Mouse (Mus musculus) myocyte (in vitro differentiated cells): ENCODE measurements around the gene Ets1. TPM values are rescaled to one million over a fixed set of nuclear protein-coding genes. Genes with fewer than 3 reads are reported as not detected.

Experiments
- H3K27me3 ChIP-seq: one replicate; pipeline ENCODE4 v1.6.1; 2011; ENCODE audit not compliant: control insufficient read depth, insufficient read depth, insufficient read length
- H3K36me3 ChIP-seq: one replicate; pipeline ENCODE4 v1.6.1; 2011; ENCODE audit not compliant: control insufficient read depth, insufficient read depth
- H3K4me2 ChIP-seq: one replicate; pipeline ENCODE4 v1.6.1; 2011; ENCODE audit warnings: low read depth, control low read depth
- H3K4me3 ChIP-seq: one replicate; pipeline ENCODE4 v1.5.1; 2011; ENCODE audit warnings: mild to moderate bottlenecking, control low read depth, moderate library complexity
- H3K79me2 ChIP-seq: one replicate; pipeline ENCODE4 v1.6.1; 2011; ENCODE audit not compliant: control insufficient read depth, insufficient read depth
- H3ac ChIP-seq: one replicate; pipeline ENCODE4 v1.6.1; 2011; ENCODE audit not compliant: control insufficient read depth, insufficient read length
- CEBPB ChIP-seq: IDR thresholded peaks from 2 replicates; pipeline ENCODE4 v1.6.1; 2011; ENCODE audit warnings: mild to moderate bottlenecking, moderate library complexity; ENCODE audit not compliant: poor library complexity, insufficient read depth, severe bottlenecking
- E2F4 ChIP-seq: IDR thresholded peaks from one replicate; pipeline ENCODE4 v1.6.1; 2011; ENCODE audit warnings: mild to moderate bottlenecking, control low read depth, moderate library complexity; ENCODE audit not compliant: insufficient read depth
- MAX ChIP-seq: IDR thresholded peaks from one replicate; pipeline ENCODE4 v1.6.1; 2011; ENCODE audit warnings: low read depth, mild to moderate bottlenecking, control low read depth
- MYOD1 ChIP-seq, 3 experiments: IDR thresholded peaks; one replicate each; pipeline ENCODE4 v1.6.1; 2011; ENCODE audit warnings: control low read depth in 2 of 3, low read depth in 2 of 3, mild to moderate bottlenecking in 2 of 3, moderate library complexity in 1 of 3; ENCODE audit not compliant: insufficient read length in 2 of 3, control insufficient read depth in 1 of 3
- MYOG ChIP-seq, 3 experiments: IDR thresholded peaks; one replicate each; pipeline ENCODE4 v1.6.1; 2011; ENCODE audit warnings: control low read depth in 2 of 3, low read depth in 2 of 3, mild to moderate bottlenecking in 2 of 3; ENCODE audit not compliant: insufficient read length in 2 of 3, control insufficient read depth in 1 of 3, insufficient read depth in 1 of 3
- POLR2A ChIP-seq: IDR thresholded peaks from one replicate; pipeline ENCODE4 v1.6.1; 2011; ENCODE audit warnings: low read depth, mild to moderate bottlenecking, control low read depth, moderate library complexity; ENCODE audit not compliant: insufficient read length
- POLR2AphosphoS2 ChIP-seq: IDR thresholded peaks from one replicate; pipeline ENCODE4 v1.6.1; 2011; ENCODE audit warnings: low read depth, control low read depth; ENCODE audit not compliant: insufficient read length
- REST ChIP-seq: IDR thresholded peaks from one replicate; pipeline ENCODE4 v1.6.1; 2011; ENCODE audit warnings: mild to moderate bottlenecking, control low read depth, moderate library complexity; ENCODE audit not compliant: insufficient read depth, insufficient read length
- SRF ChIP-seq: IDR thresholded peaks from one replicate; pipeline ENCODE4 v1.6.1; 2011; ENCODE audit warnings: low read depth; ENCODE audit not compliant: control insufficient read depth, insufficient read length
- TCF12 ChIP-seq: IDR thresholded peaks from one replicate; pipeline ENCODE4 v1.6.1; 2011; ENCODE audit warnings: mild to moderate bottlenecking, control low read depth; ENCODE audit not compliant: poor library complexity, insufficient read depth, severe bottlenecking
- TCF3 ChIP-seq: IDR thresholded peaks from one replicate; pipeline ENCODE4 v1.6.1; 2011; ENCODE audit warnings: low read depth, control low read depth; ENCODE audit not compliant: insufficient read length
- USF1 ChIP-seq: IDR thresholded peaks from one replicate; pipeline ENCODE4 v1.6.1; 2011; ENCODE audit warnings: low read depth, mild to moderate bottlenecking, control low read depth, moderate library complexity
- polyA plus RNA-seq: library from polyadenylated mRNA; unstranded; fragments of >200 nt; fragmentation: generic; extraction: Trizol; gene quantifications from one replicate; pipeline ENCODE4 v1.2.1, GENCODE M21; 2012; ENCODE audit warnings: missing spikeins

The Ets1 gene
- polyA plus RNA-seq, 1 experiment: 5.4 TPM

DNA sequence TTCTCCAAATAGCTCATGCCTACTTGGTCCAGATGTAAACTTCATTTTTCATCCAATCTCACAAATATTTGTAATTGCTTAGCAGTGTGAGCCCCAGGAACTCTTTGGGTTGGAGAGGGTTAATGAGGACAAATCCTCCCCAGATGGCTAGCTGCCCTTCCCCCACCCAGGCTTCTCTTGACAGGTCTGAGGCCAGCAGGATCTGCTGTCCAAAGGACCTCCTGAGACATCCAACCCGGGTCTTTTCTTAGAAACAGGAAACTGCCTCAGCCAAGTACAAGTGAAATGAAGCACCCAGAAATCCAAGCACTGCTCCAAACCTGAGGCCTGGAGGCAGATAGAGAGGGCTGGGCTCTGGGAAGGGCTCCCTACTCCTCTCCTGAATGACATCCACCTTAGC is 151.6 kb downstream of the Ets1 start:
- no peaks in the 10 kb centered on the region for H3K27me3 ChIP-seq
- H3K4me2 ChIP-seq: no peak overlapping the region
- no peak overlapping the region for H3ac ChIP-seq
- H3K79me2 ChIP-seq: no peaks in the 10 kb centered on the region
- no peaks in the 10 kb centered on the region for H3K36me3 ChIP-seq
- H3K4me3 ChIP-seq: no peak overlapping the region
- TF ChIP-seq MYOG (IDR thresholded peaks at IDR 0.05; ENCODE audit: control insufficient read depth in 1 of 3, insufficient read depth in 1 of 3, insufficient read length in 2 of 3, low read depth in 2 of 3) (no peak), CEBPB (no peak), POLR2A (no peak), E2F4 (no peak), TCF12 (no peak), MAX (no peak)

DNA sequence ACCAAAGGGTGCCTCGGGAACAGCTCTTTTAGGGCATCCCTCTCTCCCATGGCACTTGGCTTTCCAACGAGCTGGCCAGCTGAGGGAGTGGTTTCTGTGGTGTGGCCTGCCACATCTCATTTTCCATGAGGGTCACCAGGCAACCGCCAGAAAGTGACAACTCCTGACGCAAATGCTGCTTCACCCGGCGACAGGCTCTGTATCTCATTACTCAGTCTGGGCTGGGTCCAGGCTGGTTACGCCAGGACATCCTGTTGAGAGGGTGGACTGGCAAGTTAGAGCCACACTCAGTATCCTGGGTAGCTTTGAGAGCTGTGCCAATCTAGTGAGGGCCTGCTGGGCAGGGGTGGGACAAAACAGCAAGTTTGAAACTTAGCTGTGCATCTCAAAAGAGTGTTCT is 153.3 kb downstream of the Ets1 start:
- Histone ChIP-seq H3K36me3 (no peaks in the 10 kb centered on the region), H3ac (no peak overlapping the region), H3K79me2 (no peaks in the 10 kb centered on the region), H3K4me3 (no peak overlapping the region), H3K4me2 (peak overlapping the region; percentile 1), H3K27me3 (no peaks in the 10 kb centered on the region)
- TF ChIP-seq POLR2AphosphoS2 (no peak), REST (no peak), CEBPB (no peak), USF1 (no peak), MAX (no peak), MYOG (IDR thresholded peaks at IDR 0.05; ENCODE audit: control insufficient read depth in 1 of 3, insufficient read depth in 1 of 3, insufficient read length in 2 of 3, low read depth in 2 of 3) (no peak), MYOD1 (IDR thresholded peaks at IDR 0.05; ENCODE audit: control insufficient read depth in 1 of 3, insufficient read length in 2 of 3, low read depth in 2 of 3) (no peak), E2F4 (no peak), TCF12 (no peak), POLR2A (no peak), TCF3 (no peak), SRF (no peak)

DNA sequence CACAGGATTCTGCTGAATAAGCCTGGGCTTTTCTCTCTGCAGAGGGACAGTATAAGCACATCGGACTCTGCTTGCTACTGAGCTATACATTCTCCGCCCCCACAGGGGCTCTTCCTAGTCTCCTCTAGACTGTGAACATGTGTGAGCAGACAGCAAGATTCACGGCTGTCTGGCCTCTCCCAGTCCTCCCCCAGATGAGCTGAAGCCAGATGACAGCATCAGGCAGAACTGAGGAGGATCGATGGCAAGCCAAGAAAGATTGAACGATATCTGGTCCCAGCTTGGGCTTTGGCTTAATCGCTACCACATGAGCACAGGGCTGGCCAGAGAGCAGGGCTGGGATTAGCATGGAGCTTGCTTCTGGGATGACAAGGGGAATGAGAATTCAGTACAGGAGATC is 155.7 kb downstream of the Ets1 start:
- Histone ChIP-seq H3ac (no peak overlapping the region), H3K36me3 (no peaks in the 10 kb centered on the region), H3K4me3 (no peak overlapping the region), H3K4me2 (no peak overlapping the region), H3K79me2 (no peaks in the 10 kb centered on the region), H3K27me3 (no peaks in the 10 kb centered on the region)
- TF ChIP-seq TCF12: no peak
- TF ChIP-seq REST: no peak
- no peak for TF ChIP-seq USF1
- TF ChIP-seq POLR2AphosphoS2: no peak
- TF ChIP-seq CEBPB: no peak
- no peak for TF ChIP-seq TCF3
- no peak for TF ChIP-seq E2F4
- TF ChIP-seq MYOG (IDR thresholded peaks at IDR 0.05; ENCODE audit: control insufficient read depth in 1 of 3, insufficient read depth in 1 of 3, insufficient read length in 2 of 3, low read depth in 2 of 3): no peak
- no peak for TF ChIP-seq MAX

DNA sequence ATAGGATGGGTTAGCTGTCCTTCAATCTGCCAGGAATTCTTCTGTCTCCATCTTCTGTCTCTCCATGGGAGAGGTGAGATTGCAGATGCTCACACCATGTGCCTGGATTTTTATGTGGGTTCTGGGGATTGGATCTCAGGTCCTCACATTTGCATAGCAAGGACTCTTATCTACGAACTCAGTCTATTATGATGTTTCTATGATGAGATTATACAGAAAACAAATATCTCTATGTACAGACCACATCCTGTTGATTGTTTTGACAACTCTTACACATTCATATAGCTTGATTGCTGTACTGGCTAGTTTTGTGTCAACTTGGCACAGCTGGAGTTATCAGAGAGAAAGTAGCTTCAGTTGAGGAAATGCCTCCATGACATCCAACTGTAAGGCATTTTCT is 162.2 kb downstream of the Ets1 start:
- H3ac ChIP-seq: no peak overlapping the region
- H3K4me3 ChIP-seq: no peak overlapping the region
- H3K27me3 ChIP-seq: no peaks in the 10 kb centered on the region
- no peaks in the 10 kb centered on the region for H3K36me3 ChIP-seq
- H3K79me2 ChIP-seq: no peaks in the 10 kb centered on the region
- TF ChIP-seq MYOD1 (IDR thresholded peaks at IDR 0.05; ENCODE audit: control insufficient read depth in 1 of 3, insufficient read length in 2 of 3, low read depth in 2 of 3) (no peak), E2F4 (no peak), TCF3 (no peak), TCF12 (no peak), REST (no peak), MYOG (IDR thresholded peaks at IDR 0.05; ENCODE audit: control insufficient read depth in 1 of 3, insufficient read depth in 1 of 3, insufficient read length in 2 of 3, low read depth in 2 of 3) (no peak), POLR2AphosphoS2 (no peak), CEBPB (no peak), POLR2A (no peak), MAX (no peak), USF1 (no peak), SRF (no peak)
- no peak overlapping the region for H3K4me2 ChIP-seq

DNA sequence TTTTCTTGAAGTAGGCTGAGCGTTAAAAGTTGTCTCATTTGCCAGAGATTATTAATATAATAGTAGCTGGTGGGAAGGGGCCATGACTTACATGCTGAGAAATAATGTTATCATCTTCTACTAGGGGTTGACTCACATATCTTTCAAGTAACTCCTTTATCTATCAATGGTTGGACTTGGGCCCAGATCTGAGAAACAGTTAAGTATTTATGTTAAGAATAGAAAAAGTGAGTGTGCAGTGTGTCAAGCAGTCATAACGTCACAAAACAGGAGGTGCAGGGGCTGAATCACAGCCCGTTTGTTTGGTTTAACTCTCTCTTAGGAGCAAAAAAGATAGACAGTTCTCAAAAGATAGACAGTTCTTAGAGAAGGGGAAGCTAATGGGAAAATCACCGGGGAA is 170.1 kb downstream of the Ets1 start:
- TF ChIP-seq USF1: no peak
- TF ChIP-seq POLR2AphosphoS2: no peak
- no peak for TF ChIP-seq TCF3
- TF ChIP-seq MAX: no peak
- no peak for TF ChIP-seq REST
- no peak for TF ChIP-seq TCF12
- TF ChIP-seq CEBPB: no peak
- no peak for TF ChIP-seq SRF
- TF ChIP-seq POLR2A: no peak
- no peak for TF ChIP-seq MYOD1 (IDR thresholded peaks at IDR 0.05; ENCODE audit: control insufficient read depth in 1 of 3, insufficient read length in 2 of 3, low read depth in 2 of 3)
- TF ChIP-seq MYOG (IDR thresholded peaks at IDR 0.05; ENCODE audit: control insufficient read depth in 1 of 3, insufficient read depth in 1 of 3, insufficient read length in 2 of 3, low read depth in 2 of 3): no peak
- TF ChIP-seq E2F4: no peak
- Histone ChIP-seq H3ac (no peak overlapping the region), H3K27me3 (no peaks in the 10 kb centered on the region), H3K4me3 (no peak overlapping the region), H3K4me2 (peak overlapping the region; percentile 48), H3K79me2 (no peaks in the 10 kb centered on the region), H3K36me3 (no peaks in the 10 kb centered on the region)

Other genes with a start within 250 kb of the Ets1 start
- gene Fli1, start 93.4 kb upstream of the Ets1 start, polyA plus RNA-seq: not detected